Mouse (Mus musculus) spleen, postnatal 14 days (tissue): Measurements from ENCODE around the gene Zfp91.
"Not testable (repeated sequence)": the region's sequence is repeated elsewhere in the genome, so short reads cannot be mapped to it uniquely, and the experiment has no call there.

Source experiments
- DNase-seq, 2 experiments: peaks; one replicate each; pipeline ENCODE4 v3.0.0; 2021 to 2022; ENCODE audit warnings: low spot score in 2 of 2

Zfp91 gene

GRCm38 (mm10) chr19:12794056-12795044, 1.6 kb downstream of the Zfp91 start:
- DNase-seq = peak; percentile 89 to 92

- DNase-seq = no peak
Measured at GRCm38 (mm10) chr19:12792374-12792773, 3.6 kb downstream of the Zfp91 start.

GRCm38 (mm10) chr19:12787721-12788120, 8.2 kb downstream of the Zfp91 start:
- DNase-seq = no peak

GRCm38 (mm10) chr19:12786803-12787395, 9.0 kb downstream of the Zfp91 start:
- no peak for DNase-seq

- DNase-seq = no peak
Measured at GRCm38 (mm10) chr19:12780437-12780836, 15.5 kb downstream of the Zfp91 start.

GRCm38 (mm10) chr19:12770888-12771287, 25.0 kb downstream of the Zfp91 start:
- DNase-seq = no peak

GRCm38 (mm10) chr19:12765308-12765707, 30.6 kb downstream of the Zfp91 start, which contains the start of gene Cntf:
TSS of gene Cntf (minus strand) at chr19:12765632.
- DNase-seq = no peak

- peak in 1 of 2 experiments; percentile 22 for DNase-seq
Measured at GRCm38 (mm10) chr19:12762212-12763130, 33.5 kb downstream of the Zfp91 start.

GRCm38 (mm10) chr19:12759656-12760055, 36.3 kb downstream of the Zfp91 start:
- DNase-seq = no peak

- DNase-seq = no peak
Measured at GRCm38 (mm10) chr19:12758936-12759478, 36.9 kb downstream of the Zfp91 start.

GRCm38 (mm10) chr19:12756286-12756685, 39.6 kb downstream of the Zfp91 start:
- no peak for DNase-seq

- no peak for DNase-seq
Measured at GRCm38 (mm10) chr19:12731950-12732349, 64.0 kb downstream of the Zfp91 start.

GRCm38 (mm10) chr19:12731036-12731435, 64.9 kb downstream of the Zfp91 start:
- DNase-seq = no peak

- DNase-seq = no peak
Measured at GRCm38 (mm10) chr19:12725851-12726250, 70.1 kb downstream of the Zfp91 start.

- DNase-seq = no peak
Measured at GRCm38 (mm10) chr19:12722308-12722707, 73.6 kb downstream of the Zfp91 start.

GRCm38 (mm10) chr19:12721596-12721995, 74.3 kb downstream of the Zfp91 start:
- DNase-seq = not testable (repeated sequence)

- DNase-seq = not testable (repeated sequence)
Measured at GRCm38 (mm10) chr19:12720919-12721318, 75.0 kb downstream of the Zfp91 start.

GRCm38 (mm10) chr19:12720463-12720862, 75.5 kb downstream of the Zfp91 start:
- no peak for DNase-seq

GRCm38 (mm10) chr19:12719189-12719588, 76.7 kb downstream of the Zfp91 start:
- no peak for DNase-seq
